Mouse (Mus musculus) liver, adult (tissue): ENCODE measurements around the gene Ell2.

Experiments
- GATA4 ChIP-seq: IDR thresholded peaks from 2 replicates; pipeline ENCODE4 v1.6.1; 2014; ENCODE audit warnings: mild to moderate bottlenecking, low read length; ENCODE audit not compliant: insufficient replicate concordance

The Ell2 gene

GRCm38 (mm10) chr13:75809957-75810356 lies 103.4 kb downstream of the Ell2 start:
- TF ChIP-seq GATA4, result no peak

GRCm38 (mm10) chr13:75817183-75817582 lies 110.6 kb downstream of the Ell2 start:
- TF ChIP-seq GATA4, result no peak

- no peak for TF ChIP-seq GATA4
Measured at GRCm38 (mm10) chr13:75818486-75818885, 111.9 kb downstream of the Ell2 start.

GRCm38 (mm10) chr13:75818945-75819706 lies 112.6 kb downstream of the Ell2 start:
- TF ChIP-seq GATA4, result no peak

- no peak for TF ChIP-seq GATA4
Measured at GRCm38 (mm10) chr13:75819898-75820297, 113.3 kb downstream of the Ell2 start.
